Mouse (Mus musculus) erythroblast, embryonic 14.5 days (primary cell): ENCODE measurements around the gene Gdf1. TPM values are rescaled to one million over a fixed set of nuclear protein-coding genes. Genes with fewer than 3 reads are reported as not detected.

Experiments used
- H3K27me3 ChIP-seq: 2 replicates; pipeline ENCODE4 v1.6.1; 2012; ENCODE audit warnings: inconsistent platforms; ENCODE audit not compliant: control insufficient read depth
- H3K36me3 ChIP-seq: 2 replicates; pipeline ENCODE4 v1.6.1; 2012; ENCODE audit warnings: mild to moderate bottlenecking, inconsistent platforms; ENCODE audit not compliant: control insufficient read depth
- H3K4me1 ChIP-seq: 2 replicates; pipeline ENCODE4 v1.6.1; 2012; ENCODE audit warnings: inconsistent platforms; ENCODE audit not compliant: control insufficient read depth
- H3K4me3 ChIP-seq: replicated peaks from 2 replicates; pipeline ENCODE3; 2012; ENCODE audit warnings: moderate library complexity, mild to moderate bottlenecking, inconsistent platforms
- H3K9me3 ChIP-seq: 2 replicates; pipeline ENCODE4 v1.6.1; 2012; ENCODE audit warnings: low read length, inconsistent platforms, mixed read lengths; ENCODE audit not compliant: control insufficient read depth
- GATA1 ChIP-seq: IDR thresholded peaks from 2 replicates; pipeline ENCODE4 v1.6.1; 2012; ENCODE audit warnings: low read length, inconsistent platforms, mixed read lengths
- TAL1 ChIP-seq: IDR thresholded peaks from 3 replicates; pipeline ENCODE4 v1.6.1; 2012; ENCODE audit warnings: low read length, inconsistent platforms, mixed read lengths
- polyA plus RNA-seq: library from polyadenylated mRNA; stranded (reverse); fragments of >175 nt; gene quantifications from 2 replicates; pipeline ENCODE4 v1.2.3, GENCODE M21; 2012

Gene Gdf1
- polyA plus RNA-seq, 1 experiment, result 0.10 TPM

- H3K4me3 ChIP-seq, result no peak overlapping the region
- peaks cover 47% of the 10 kb centered on the region for H3K4me1 ChIP-seq
- H3K36me3 ChIP-seq, result peaks cover 98% of the 10 kb centered on the region
- TF ChIP-seq GATA1 (no peak), TAL1 (no peak)
- H3K27me3 ChIP-seq, result no peaks in the 10 kb centered on the region
- no peaks in the 10 kb centered on the region for H3K9me3 ChIP-seq
Observed at GRCm38 (mm10) chr8:70343696-70344095, 14.1 kb downstream of the Gdf1 start.

GRCm38 (mm10) chr8:70344279-70344678 lies 14.7 kb downstream of the Gdf1 start:
- H3K4me3 ChIP-seq, result no peak overlapping the region
- no peaks in the 10 kb centered on the region for H3K27me3 ChIP-seq
- H3K9me3 ChIP-seq, result no peaks in the 10 kb centered on the region
- TF ChIP-seq TAL1 (no peak), GATA1 (no peak)
- peaks cover 53% of the 10 kb centered on the region for H3K4me1 ChIP-seq
- H3K36me3 ChIP-seq, result peaks cover 98% of the 10 kb centered on the region

- no peak for TF ChIP-seq GATA1
- no peak for TF ChIP-seq TAL1
- H3K4me1 ChIP-seq, result peaks cover 84% of the 10 kb centered on the region
Observed at GRCm38 (mm10) chr8:70347443-70347842, 17.8 kb downstream of the Gdf1 start.

GRCm38 (mm10) chr8:70347860-70348420 lies 18.3 kb downstream of the Gdf1 start:
- H3K27me3 ChIP-seq, result no peaks in the 10 kb centered on the region
- no peak for TF ChIP-seq TAL1
- no peak for TF ChIP-seq GATA1
- H3K9me3 ChIP-seq, result no peaks in the 10 kb centered on the region
- H3K4me1 ChIP-seq, result peaks cover 84% of the 10 kb centered on the region
- H3K36me3 ChIP-seq, result peaks cover 91% of the 10 kb centered on the region
- peak overlapping the region; percentile 28 for H3K4me3 ChIP-seq

More at GRCm38 (mm10) chr8:70347443-70347842, 17.8 kb downstream of the Gdf1 start:
- Histone ChIP-seq H3K36me3 (peaks cover 96% of the 10 kb centered on the region), H3K27me3 (no peaks in the 10 kb centered on the region), H3K4me3 (no peak overlapping the region), H3K9me3 (no peaks in the 10 kb centered on the region)

GRCm38 (mm10) chr8:70351035-70351999 lies 21.7 kb downstream of the Gdf1 start:
- H3K36me3 ChIP-seq, result peaks cover 59% of the 10 kb centered on the region
- H3K4me3 ChIP-seq, result peak overlapping the region; percentile 89
- peaks cover 86% of the 10 kb centered on the region for H3K4me1 ChIP-seq
- no peaks in the 10 kb centered on the region for H3K27me3 ChIP-seq
- no peaks in the 10 kb centered on the region for H3K9me3 ChIP-seq
- TF ChIP-seq TAL1, result no peak
- no peak for TF ChIP-seq GATA1

GRCm38 (mm10) chr8:70352000-70352384 lies 22.4 kb downstream of the Gdf1 start:
- no peak for TF ChIP-seq GATA1
- TF ChIP-seq TAL1, result no peak
- H3K36me3 ChIP-seq, result peaks cover 52% of the 10 kb centered on the region
- peaks cover 2% of the 10 kb centered on the region; the same call in 1 of the 2 replicates for H3K9me3 ChIP-seq
- H3K4me3 ChIP-seq, result peak overlapping the region; percentile 89
- no peaks in the 10 kb centered on the region for H3K27me3 ChIP-seq
- H3K4me1 ChIP-seq, result peaks cover 88% of the 10 kb centered on the region

- H3K27me3 ChIP-seq, result no peaks in the 10 kb centered on the region
- peaks cover 45% of the 10 kb centered on the region for H3K36me3 ChIP-seq
- peaks cover 88% of the 10 kb centered on the region for H3K4me1 ChIP-seq
- peak overlapping the region; percentile 89 for H3K4me3 ChIP-seq
- no peak for TF ChIP-seq GATA1
- TF ChIP-seq TAL1, result no peak
- H3K9me3 ChIP-seq, result peaks cover 2% of the 10 kb centered on the region; the same call in 1 of the 2 replicates
Observed at GRCm38 (mm10) chr8:70352657-70353151, 23.1 kb downstream of the Gdf1 start.

GRCm38 (mm10) chr8:70353194-70353817 lies 23.7 kb downstream of the Gdf1 start, which contains the start of gene Upf1:
TSS of gene Upf1 (minus strand) at chr8:70353278.
- TF ChIP-seq GATA1 (no peak), TAL1 (peak; percentile 32; the same call in 1 of the 3 replicates)

More at GRCm38 (mm10) chr8:70353194-70353817, 23.7 kb downstream of the Gdf1 start, which contains the start of gene Upf1:
- peaks cover 39% of the 10 kb centered on the region for H3K36me3 ChIP-seq
- H3K4me3 ChIP-seq, result peak within 1 kb of the TSS; percentile 89
- peaks cover 2% of the 10 kb centered on the region; the same call in 1 of the 2 replicates for H3K9me3 ChIP-seq
- no peaks in the 10 kb centered on the region for H3K27me3 ChIP-seq
- peaks cover 87% of the 10 kb centered on the region for H3K4me1 ChIP-seq
